Mouse (Mus musculus): Measurements from ENCODE around the gene Itsn1. TPM values are rescaled to one million over a fixed set of nuclear protein-coding genes. Genes with fewer than 3 reads are reported as not detected.

Gene Itsn1
- polyA plus RNA-seq, 1 experiment from 2014 or later, result 60.7 TPM

GRCm38 (mm10) chr16:91880869-91881767 is 152.0 kb downstream of the Itsn1 start:
- no peak for ATAC-seq
- Histone ChIP-seq H3K36me3 (ENCODE audit: control insufficient read depth, insufficient read depth, low read length) (peaks cover 16% of the 10 kb centered on the region), H3K9ac (ENCODE audit: low read depth, low read length) (no peak overlapping the region), H3K9me3 (replicated peaks; ENCODE audit: control insufficient read depth, low read length, poor library complexity, severe bottlenecking) (no peaks in the 10 kb centered on the region), H3K4me1 (ENCODE audit: control insufficient read depth, insufficient read depth, low read length) (peaks cover 6% of the 10 kb centered on the region), H3K4me2 (ENCODE audit: low read length) (no peak overlapping the region), H3K27ac (ENCODE audit: low read length) (no peak overlapping the region), H3K4me3 (ENCODE audit: low read depth, low read length) (no peak overlapping the region), H3K27me3 (ENCODE audit: control insufficient read depth, insufficient read depth, low read depth, low read length) (no peaks in the 10 kb centered on the region)
- 97% methylated on average over 11 of the region's 11 CpGs for WGBS

DNA sequence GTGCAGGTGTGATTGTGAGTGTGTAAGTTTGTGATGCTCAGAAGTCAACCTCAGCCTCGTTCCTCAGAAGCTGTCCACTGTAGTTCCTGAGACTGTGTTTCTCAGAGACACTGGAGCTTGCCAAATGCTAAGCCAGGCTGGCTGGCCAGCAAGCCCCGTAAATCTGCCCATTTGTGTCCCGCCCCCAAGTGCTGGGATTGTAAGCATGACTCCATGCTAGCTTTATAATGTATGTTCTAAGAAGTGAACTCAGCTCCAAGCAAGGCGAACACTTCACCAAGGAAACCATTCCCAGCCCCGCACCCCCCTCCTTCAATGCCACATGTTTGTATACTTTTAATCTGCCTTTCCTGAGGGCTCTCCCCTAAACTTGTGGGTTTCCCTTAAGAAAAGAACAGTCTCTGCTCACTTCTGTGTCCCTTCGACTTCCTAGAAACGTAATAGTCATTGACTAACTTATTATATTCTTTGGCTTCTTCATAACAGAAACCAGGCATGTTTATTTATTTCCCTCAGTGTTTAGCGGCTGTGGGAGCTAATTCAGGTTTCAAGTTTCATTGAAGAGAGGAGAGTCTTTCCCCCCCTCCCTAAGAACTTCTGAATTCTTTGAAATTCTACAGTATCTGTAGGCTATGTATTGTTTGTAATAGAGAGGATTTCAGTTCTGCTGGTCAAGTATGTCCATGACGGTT is 153.2 kb downstream of the Itsn1 start:
- H3K4me2 ChIP-seq (ENCODE audit: low read length), result no peak overlapping the region
- 78% methylated on average over 9 of the region's 9 CpGs for WGBS
- peaks cover 16% of the 10 kb centered on the region for H3K36me3 ChIP-seq (ENCODE audit: control insufficient read depth, insufficient read depth, low read length)
- peaks cover 6% of the 10 kb centered on the region for H3K4me1 ChIP-seq (ENCODE audit: control insufficient read depth, insufficient read depth, low read length)
- H3K27ac ChIP-seq (ENCODE audit: low read length), result no peak overlapping the region
- H3K27me3 ChIP-seq (ENCODE audit: control insufficient read depth, insufficient read depth, low read depth, low read length), result no peaks in the 10 kb centered on the region
- no peaks in the 10 kb centered on the region for H3K9me3 ChIP-seq (replicated peaks; ENCODE audit: control insufficient read depth, low read length, poor library complexity, severe bottlenecking)
- H3K9ac ChIP-seq (ENCODE audit: low read depth, low read length), result no peak overlapping the region
- no peak for ATAC-seq
- no peak overlapping the region for H3K4me3 ChIP-seq (ENCODE audit: low read depth, low read length)

DNA sequence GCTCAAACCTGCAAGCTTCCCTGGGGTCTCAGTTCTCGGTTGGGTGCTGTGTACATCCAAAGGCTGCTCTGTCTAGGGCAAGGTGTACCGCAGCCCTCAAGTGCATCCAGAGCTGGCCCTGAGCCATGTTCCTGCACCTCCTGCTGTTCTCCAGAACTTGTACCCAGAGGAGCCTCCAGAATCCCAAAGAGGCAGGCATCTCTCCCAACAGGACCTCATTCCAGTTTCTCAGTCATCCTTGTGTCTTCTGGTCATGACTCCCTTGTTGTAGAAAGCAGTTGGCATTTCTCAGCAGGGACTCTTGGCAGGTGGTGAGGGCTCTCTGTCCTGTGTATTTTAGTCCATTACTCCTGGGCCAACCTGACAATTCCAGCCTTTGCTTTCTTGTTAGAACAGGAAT is 154.6 kb downstream of the Itsn1 start:
- Histone ChIP-seq H3K9ac (ENCODE audit: low read depth, low read length) (no peak overlapping the region), H3K27me3 (ENCODE audit: control insufficient read depth, insufficient read depth, low read depth, low read length) (no peaks in the 10 kb centered on the region), H3K27ac (ENCODE audit: low read length) (no peak overlapping the region), H3K4me1 (ENCODE audit: control insufficient read depth, insufficient read depth, low read length) (peaks cover 6% of the 10 kb centered on the region), H3K36me3 (ENCODE audit: control insufficient read depth, insufficient read depth, low read length) (peaks cover 26% of the 10 kb centered on the region), H3K4me3 (ENCODE audit: low read depth, low read length) (no peak overlapping the region), H3K4me2 (ENCODE audit: low read length) (no peak overlapping the region), H3K9me3 (replicated peaks; ENCODE audit: control insufficient read depth, low read length, poor library complexity, severe bottlenecking) (no peaks in the 10 kb centered on the region)
- 89% methylated on average over 2 of the region's 2 CpGs for WGBS
- no peak for ATAC-seq

- no peak overlapping the region for H3K9ac ChIP-seq (ENCODE audit: low read depth, low read length)
- no peak overlapping the region for H3K4me3 ChIP-seq (ENCODE audit: low read depth, low read length)
- peaks cover 6% of the 10 kb centered on the region for H3K4me1 ChIP-seq (ENCODE audit: control insufficient read depth, insufficient read depth, low read length)
- ATAC-seq, result no peak; the same call in 1 of the 2 replicates
- H3K9me3 ChIP-seq (replicated peaks; ENCODE audit: control insufficient read depth, low read length, poor library complexity, severe bottlenecking), result no peaks in the 10 kb centered on the region
- H3K4me2 ChIP-seq (ENCODE audit: low read length), result no peak overlapping the region
- peaks cover 26% of the 10 kb centered on the region for H3K36me3 ChIP-seq (ENCODE audit: control insufficient read depth, insufficient read depth, low read length)
- H3K27me3 ChIP-seq (ENCODE audit: control insufficient read depth, insufficient read depth, low read depth, low read length), result no peaks in the 10 kb centered on the region
- no peak overlapping the region for H3K27ac ChIP-seq (ENCODE audit: low read length)
- 53% methylated on average over 5 of the region's 5 CpGs for WGBS
Measured at GRCm38 (mm10) chr16:91884196-91884595, 155.1 kb downstream of the Itsn1 start.

GRCm38 (mm10) chr16:91885389-91886122 is 156.5 kb downstream of the Itsn1 start:
- peaks cover 16% of the 10 kb centered on the region for H3K36me3 ChIP-seq (ENCODE audit: control insufficient read depth, insufficient read depth, low read length)
- H3K4me1 ChIP-seq (ENCODE audit: control insufficient read depth, insufficient read depth, low read length), result peaks cover 8% of the 10 kb centered on the region
- H3K9me3 ChIP-seq (replicated peaks; ENCODE audit: control insufficient read depth, low read length, poor library complexity, severe bottlenecking), result no peaks in the 10 kb centered on the region
- 5% methylated on average over 18 of the region's 19 CpGs for WGBS
- no peak overlapping the region for H3K27ac ChIP-seq (ENCODE audit: low read length)
- 0 out of 2 replicates have a peak overlapping the region, but pooled peaks have one; percentile 19 for H3K4me2 ChIP-seq (ENCODE audit: low read length)
- ATAC-seq, result peak; percentile 37; the same call in 1 of the 2 replicates
- no peak overlapping the region for H3K9ac ChIP-seq (ENCODE audit: low read depth, low read length)
- no peak overlapping the region for H3K4me3 ChIP-seq (ENCODE audit: low read depth, low read length)
- H3K27me3 ChIP-seq (ENCODE audit: control insufficient read depth, insufficient read depth, low read depth, low read length), result no peaks in the 10 kb centered on the region

DNA sequence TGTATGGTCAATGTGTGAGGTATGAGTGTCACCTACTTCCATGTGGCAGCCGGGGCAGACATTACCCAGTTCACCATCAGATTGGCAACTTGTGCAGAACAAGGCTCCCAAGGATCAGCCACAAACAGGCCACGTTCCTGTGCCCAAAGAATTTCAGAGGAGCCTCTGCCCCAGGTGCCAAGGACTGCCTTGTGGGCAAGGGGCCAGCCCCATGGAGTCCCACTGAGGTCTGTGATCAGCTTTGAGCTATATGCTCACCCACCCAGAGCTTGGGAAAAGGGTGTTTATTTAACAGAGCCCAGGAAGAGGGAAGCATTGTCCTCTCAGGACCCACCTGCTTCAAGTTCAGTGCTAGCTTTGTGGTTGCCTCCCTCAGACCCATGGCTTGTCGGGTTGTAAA is 159.3 kb downstream of the Itsn1 start:
- H3K4me1 ChIP-seq (ENCODE audit: control insufficient read depth, insufficient read depth, low read length), result peaks cover 8% of the 10 kb centered on the region
- ATAC-seq, result no peak
- H3K27ac ChIP-seq (ENCODE audit: low read length), result no peak overlapping the region
- no peaks in the 10 kb centered on the region for H3K27me3 ChIP-seq (ENCODE audit: control insufficient read depth, insufficient read depth, low read depth, low read length)
- H3K36me3 ChIP-seq (ENCODE audit: control insufficient read depth, insufficient read depth, low read length), result peaks cover 18% of the 10 kb centered on the region
- WGBS, result 87% methylated on average over 3 of the region's 3 CpGs
- H3K4me2 ChIP-seq (ENCODE audit: low read length), result no peak overlapping the region
- no peak overlapping the region for H3K9ac ChIP-seq (ENCODE audit: low read depth, low read length)
- H3K4me3 ChIP-seq (ENCODE audit: low read depth, low read length), result no peak overlapping the region
- H3K9me3 ChIP-seq (replicated peaks; ENCODE audit: control insufficient read depth, low read length, poor library complexity, severe bottlenecking), result no peaks in the 10 kb centered on the region

- Histone ChIP-seq H3K36me3 (ENCODE audit: control insufficient read depth, insufficient read depth, low read length) (peaks cover 21% of the 10 kb centered on the region), H3K27ac (ENCODE audit: low read length) (no peak overlapping the region), H3K4me1 (ENCODE audit: control insufficient read depth, insufficient read depth, low read length) (peaks cover 8% of the 10 kb centered on the region), H3K9me3 (replicated peaks; ENCODE audit: control insufficient read depth, low read length, poor library complexity, severe bottlenecking) (no peaks in the 10 kb centered on the region), H3K27me3 (ENCODE audit: control insufficient read depth, insufficient read depth, low read depth, low read length) (no peaks in the 10 kb centered on the region), H3K9ac (ENCODE audit: low read depth, low read length) (no peak overlapping the region), H3K4me2 (ENCODE audit: low read length) (no peak overlapping the region), H3K4me3 (ENCODE audit: low read depth, low read length) (no peak overlapping the region)
- ATAC-seq, result no peak
- WGBS, result 72% methylated on average over 12 of the region's 12 CpGs
Measured at GRCm38 (mm10) chr16:91889831-91890230, 160.8 kb downstream of the Itsn1 start.

DNA sequence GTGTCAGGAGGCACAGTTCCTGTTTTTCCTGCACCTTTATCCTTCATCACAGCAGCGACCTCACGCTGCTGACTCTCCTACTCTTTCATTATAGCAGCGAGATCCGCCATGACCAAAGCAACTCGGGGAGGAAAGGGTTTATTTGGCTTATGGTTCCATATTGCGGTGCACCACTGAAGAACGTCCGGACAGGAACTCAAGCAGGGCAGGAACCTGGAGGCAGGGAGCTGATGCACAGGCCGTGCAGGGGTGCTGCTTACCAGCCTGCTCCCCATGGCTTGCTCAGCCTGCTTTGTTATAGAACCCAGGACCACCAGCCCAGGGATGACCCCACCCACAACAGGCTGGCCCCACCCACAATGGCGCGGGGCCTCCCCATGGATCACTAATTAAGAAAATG is 162.1 kb downstream of the Itsn1 start:
- no peak overlapping the region for H3K27ac ChIP-seq (ENCODE audit: low read length)
- H3K9me3 ChIP-seq (replicated peaks; ENCODE audit: control insufficient read depth, low read length, poor library complexity, severe bottlenecking), result no peaks in the 10 kb centered on the region
- no peak overlapping the region for H3K4me2 ChIP-seq (ENCODE audit: low read length)
- no peak overlapping the region for H3K4me3 ChIP-seq (ENCODE audit: low read depth, low read length)
- 85% methylated on average over 11 of the region's 11 CpGs for WGBS
- peaks cover 24% of the 10 kb centered on the region for H3K36me3 ChIP-seq (ENCODE audit: control insufficient read depth, insufficient read depth, low read length)
- no peak overlapping the region for H3K9ac ChIP-seq (ENCODE audit: low read depth, low read length)
- H3K4me1 ChIP-seq (ENCODE audit: control insufficient read depth, insufficient read depth, low read length), result 0 out of 2 replicates have a peak, but pooled peaks cover 3% of the 10 kb centered on the region
- no peaks in the 10 kb centered on the region for H3K27me3 ChIP-seq (ENCODE audit: control insufficient read depth, insufficient read depth, low read depth, low read length)
- no peak for ATAC-seq

Data from midbrain, embryonic 16.5 days (tissue).